Mouse (Mus musculus) small intestine, adult 2 months (tissue): Measurements from ENCODE around the gene Cse1l. TPM values are rescaled to one million over a fixed set of nuclear protein-coding genes. Genes with fewer than 3 reads are reported as not detected.
A peak's percentile ranks its signal among the peaks of the same experiment; 100 is the strongest.

Experiments used
- H3K27ac ChIP-seq: fragments of 200-500 bp; 2 replicates; pipeline ENCODE4 v1.5.1; 2012; ENCODE audit warnings: low read depth, low read length, control low read depth, inconsistent platforms; ENCODE audit not compliant: insufficient read depth
- H3K27me3 ChIP-seq: fragments of 200-500 bp; 2 replicates; pipeline ENCODE4 v1.6.1; 2012; ENCODE audit warnings: mild to moderate bottlenecking, moderate library complexity, low read length, inconsistent platforms; ENCODE audit not compliant: control insufficient read depth, insufficient read depth
- H3K36me3 ChIP-seq: fragments of 200-500 bp; 2 replicates; pipeline ENCODE4 v1.6.1; 2012; ENCODE audit warnings: mild to moderate bottlenecking, low read length, control low read depth, inconsistent platforms; ENCODE audit not compliant: control insufficient read depth, insufficient read depth
- H3K4me1 ChIP-seq: fragments of 200-500 bp; 2 replicates; pipeline ENCODE4 v1.6.1; 2012; ENCODE audit warnings: low read length, inconsistent platforms, mixed read lengths; ENCODE audit not compliant: control insufficient read depth, insufficient read depth, insufficient read length
- H3K4me3 ChIP-seq: fragments of 200-500 bp; 2 replicates; pipeline ENCODE4 v1.5.1; 2012; ENCODE audit warnings: low read depth, mild to moderate bottlenecking, control low read depth, inconsistent platforms, low read length, moderate library complexity
- CTCF ChIP-seq: fragments of 200-500 bp; IDR thresholded peaks from 2 replicates; pipeline ENCODE4 v1.5.1; 2012; ENCODE audit warnings: low read depth, mild to moderate bottlenecking, control low read depth, inconsistent platforms, low read length, moderate library complexity, mixed read lengths; ENCODE audit not compliant: insufficient replicate concordance, insufficient read length; ENCODE audit errors: extremely low read depth
- POLR2A ChIP-seq: fragments of 200-500 bp; IDR thresholded peaks from 2 replicates; pipeline ENCODE4 v1.6.1; 2012; ENCODE audit warnings: low read depth, mild to moderate bottlenecking, control low read depth, inconsistent platforms, low read length, moderate library complexity
- WGBS: fragments of 180-500 bp; shearing (Covaris S2); methylation state at CpG from one replicate; pipeline ENCODE4 v1.1.7; 2018; 5-methylcytosine and 5-hydroxymethylcytosine counted together
- polyA plus RNA-seq: library from polyadenylated mRNA; depleted of rRNA; stranded (reverse); fragments of >200 nt; gene quantifications from 2 replicates; pipeline ENCODE4 v1.2.3, GENCODE M21; 2012

The Cse1l gene
- polyA plus RNA-seq, 1 experiment: 3.5 TPM

- Histone ChIP-seq H3K4me3 (no peak overlapping the region), H3K27ac (no peak overlapping the region), H3K27me3 (no peaks in the 10 kb centered on the region), H3K4me1 (no peaks in the 10 kb centered on the region), H3K36me3 (peaks cover 61% of the 10 kb centered on the region)
- TF ChIP-seq POLR2A (no peak), CTCF (0 out of 2 replicates have a peak, but pooled peaks have one; percentile 37)
- 59% methylated on average over 11 of the region's 11 CpGs for WGBS
Measured at GRCm38 (mm10) chr2:166887816-166888215, 18.0 kb upstream of the Cse1l start.

GRCm38 (mm10) chr2:166891366-166891880, 14.4 kb upstream of the Cse1l start:
- Histone ChIP-seq H3K36me3 (peaks cover 60% of the 10 kb centered on the region), H3K4me3 (no peak overlapping the region), H3K27ac (no peak overlapping the region), H3K27me3 (no peaks in the 10 kb centered on the region), H3K4me1 (no peaks in the 10 kb centered on the region)
- 85% methylated on average over 9 of the region's 9 CpGs for WGBS
- no peak for TF ChIP-seq POLR2A
- no peak for TF ChIP-seq CTCF

- no peak overlapping the region for H3K4me3 ChIP-seq
- no peaks in the 10 kb centered on the region for H3K4me1 ChIP-seq
- TF ChIP-seq CTCF (no peak), POLR2A (no peak)
- H3K27ac ChIP-seq: no peak overlapping the region
- peaks cover 62% of the 10 kb centered on the region for H3K36me3 ChIP-seq
- 65% methylated on average over 8 of the region's 8 CpGs for WGBS
- no peaks in the 10 kb centered on the region for H3K27me3 ChIP-seq
Measured at GRCm38 (mm10) chr2:166892158-166892680, 13.6 kb upstream of the Cse1l start.

GRCm38 (mm10) chr2:166893036-166893435, 12.8 kb upstream of the Cse1l start:
- Histone ChIP-seq H3K27ac (no peak overlapping the region), H3K27me3 (no peaks in the 10 kb centered on the region), H3K36me3 (peaks cover 60% of the 10 kb centered on the region), H3K4me1 (no peaks in the 10 kb centered on the region), H3K4me3 (no peak overlapping the region)
- TF ChIP-seq CTCF (no peak), POLR2A (no peak)
- WGBS: 96% methylated on average over 5 of the region's 5 CpGs

- Histone ChIP-seq H3K27me3 (no peaks in the 10 kb centered on the region), H3K27ac (no peak overlapping the region), H3K36me3 (peaks cover 41% of the 10 kb centered on the region), H3K4me3 (no peak overlapping the region), H3K4me1 (no peaks in the 10 kb centered on the region)
- TF ChIP-seq POLR2A: no peak
- TF ChIP-seq CTCF: no peak
- 87% methylated on average over 13 of the region's 13 CpGs for WGBS
Measured at GRCm38 (mm10) chr2:166896368-166896767, 9.5 kb upstream of the Cse1l start.

GRCm38 (mm10) chr2:166896974-166897373, 8.9 kb upstream of the Cse1l start:
- H3K36me3 ChIP-seq: peaks cover 35% of the 10 kb centered on the region
- 86% methylated on average over 12 of the region's 12 CpGs for WGBS

GRCm38 (mm10) chr2:166899161-166899560, 6.7 kb upstream of the Cse1l start:
- no peak overlapping the region for H3K27ac ChIP-seq
- no peak for TF ChIP-seq POLR2A
- no peak for TF ChIP-seq CTCF
- WGBS: 89% methylated on average over 2 of the region's 2 CpGs

More at GRCm38 (mm10) chr2:166896974-166897373, 8.9 kb upstream of the Cse1l start:
- TF ChIP-seq CTCF: no peak
- no peak for TF ChIP-seq POLR2A
- Histone ChIP-seq H3K4me1 (no peaks in the 10 kb centered on the region), H3K4me3 (no peak overlapping the region), H3K27ac (no peak overlapping the region), H3K27me3 (no peaks in the 10 kb centered on the region)

More at GRCm38 (mm10) chr2:166899161-166899560, 6.7 kb upstream of the Cse1l start:
- Histone ChIP-seq H3K36me3 (peaks cover 19% of the 10 kb centered on the region), H3K4me1 (no peaks in the 10 kb centered on the region), H3K4me3 (no peak overlapping the region), H3K27me3 (no peaks in the 10 kb centered on the region)
